Mouse (Mus musculus) right cerebral cortex, postnatal 10 days (tissue): Measurements from ENCODE around the gene Cmtm4.

Source experiments
- DNase-seq, 2 experiments: peaks; one replicate each; pipeline ENCODE4 v3.0.0; 2021; ENCODE audit warnings: low spot score in 2 of 2

Gene Cmtm4

DNA sequence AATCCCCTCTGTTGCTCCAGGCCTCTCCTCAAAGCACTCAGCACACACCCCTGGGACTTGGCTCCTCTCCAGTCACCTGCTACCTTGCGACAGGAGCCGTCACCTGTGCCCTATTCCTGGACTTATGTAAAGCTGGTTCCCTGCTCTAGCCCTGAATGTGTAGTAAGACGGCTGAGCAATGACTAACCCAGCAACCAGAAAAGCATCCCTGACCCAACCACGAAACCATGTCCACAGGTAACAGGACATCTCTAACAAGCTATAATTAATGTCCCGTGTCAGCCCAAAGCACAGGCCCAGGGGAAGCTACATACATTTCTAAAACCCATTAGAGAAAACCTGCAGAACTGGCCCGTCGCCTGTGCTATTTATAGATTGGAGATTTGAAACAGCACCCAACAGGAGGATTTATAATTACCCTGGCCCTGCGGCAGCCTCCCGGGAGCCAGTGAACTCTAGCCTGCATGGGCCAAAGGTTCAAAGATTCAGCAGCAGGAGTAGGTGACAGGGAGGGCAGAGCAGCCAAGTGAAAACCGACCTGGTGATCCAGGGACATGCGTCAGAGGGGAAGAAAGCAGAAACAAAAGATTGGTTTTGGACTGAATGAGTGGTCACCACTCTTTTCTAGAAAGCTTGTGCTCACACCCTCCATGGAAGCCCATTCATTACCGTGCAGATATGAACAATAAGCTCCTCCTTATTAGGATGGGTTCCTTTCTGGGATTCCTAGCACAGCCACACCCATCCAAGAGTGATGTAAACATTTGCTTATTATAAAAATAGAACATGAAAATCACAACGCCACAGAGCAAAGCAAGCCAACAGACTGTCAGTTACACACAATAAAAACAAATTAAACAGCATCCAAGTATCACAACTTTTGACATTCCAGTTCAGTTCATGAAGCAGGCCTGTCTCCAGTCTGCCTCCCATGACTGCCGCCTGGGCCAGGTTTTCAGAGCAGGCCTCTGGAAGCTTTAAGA, 20.5 kb downstream of the Cmtm4 start:
- no peak for DNase-seq

DNA sequence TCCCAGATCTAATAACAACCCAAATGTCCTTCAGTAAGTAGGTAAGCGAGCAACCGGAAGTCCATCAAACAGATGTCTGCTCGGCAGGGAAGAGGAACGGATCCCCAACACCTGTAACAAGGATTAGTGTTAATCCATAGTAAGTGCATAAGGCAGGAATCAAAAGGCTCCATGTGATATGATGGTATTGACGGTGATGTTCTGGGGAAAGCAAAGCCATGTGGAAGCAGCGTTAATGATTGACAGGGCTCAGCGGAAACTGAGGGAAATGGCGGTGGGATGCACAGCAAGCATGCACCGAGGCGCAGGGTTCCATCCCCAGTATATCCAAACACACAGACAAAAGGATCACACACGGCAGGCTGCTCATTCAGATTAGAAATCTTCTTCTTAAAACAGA, 21.3 kb downstream of the Cmtm4 start:
- no peak for DNase-seq

GRCm38 (mm10) chr8:104373779-104374178, 21.8 kb downstream of the Cmtm4 start:
- DNase-seq: no peak

DNA sequence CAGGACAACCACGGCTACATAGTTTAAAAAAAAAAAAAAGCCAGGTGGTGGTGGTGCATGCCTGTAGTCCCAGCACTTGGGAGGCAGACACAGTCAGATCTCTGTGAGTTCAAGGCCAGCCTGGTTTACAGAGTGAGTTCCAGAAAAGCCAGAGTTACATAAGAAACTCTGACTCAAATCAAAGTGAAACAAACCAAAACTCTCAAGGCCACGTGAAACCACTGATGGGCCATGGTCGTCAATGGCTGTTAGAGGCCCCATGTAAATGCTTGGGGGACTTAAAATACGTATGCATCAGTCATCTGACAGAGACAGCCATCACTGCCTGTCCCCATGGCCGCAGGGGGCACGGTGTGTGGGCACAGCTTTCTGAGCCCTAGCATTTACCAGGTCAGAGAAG, 24.5 kb downstream of the Cmtm4 start:
- no peak for DNase-seq

DNA sequence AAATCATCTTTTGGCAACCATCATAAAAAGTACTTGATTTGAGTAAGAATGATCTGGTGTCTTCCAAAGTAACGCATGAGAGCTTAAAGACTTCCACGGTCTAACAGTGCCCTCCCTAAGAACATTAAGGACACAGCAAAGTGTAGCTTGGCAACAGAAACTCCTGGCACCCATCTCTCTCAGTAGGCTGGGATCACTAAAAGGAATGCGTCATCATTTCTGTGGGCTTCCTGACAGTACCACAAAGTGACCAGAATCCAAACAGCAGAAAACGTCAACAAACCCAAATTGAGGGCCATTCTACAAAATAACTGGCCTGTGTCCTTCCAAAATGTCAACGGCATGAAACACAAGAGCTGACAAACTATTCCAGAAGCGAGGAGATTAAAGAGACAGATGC, 25.5 kb downstream of the Cmtm4 start:
- no peak for DNase-seq

DNA sequence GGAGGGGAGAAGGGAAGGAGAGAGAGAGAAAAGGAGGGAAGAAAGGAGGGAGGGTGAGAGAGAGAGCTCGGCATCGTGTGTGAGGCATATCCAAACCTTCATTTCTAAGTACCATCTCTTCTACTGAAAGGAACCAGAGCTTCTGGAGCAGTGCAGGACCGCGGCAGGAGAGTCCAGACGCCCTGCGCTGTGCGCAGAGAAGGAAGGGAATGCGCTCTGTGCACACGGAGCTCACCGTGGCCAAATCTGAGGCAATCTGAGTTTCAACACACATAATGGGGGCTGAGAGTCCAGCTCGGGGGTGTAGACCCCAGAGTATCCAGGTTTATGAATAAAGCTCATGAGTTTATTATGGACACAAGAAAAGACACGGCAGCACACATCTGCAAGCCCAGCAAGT, 26.0 kb downstream of the Cmtm4 start:
- no peak for DNase-seq

GRCm38 (mm10) chr8:104367398-104367797, 28.2 kb downstream of the Cmtm4 start:
- DNase-seq: no peak

- DNase-seq: no peak
Observed at GRCm38 (mm10) chr8:104365695-104366094, 29.9 kb downstream of the Cmtm4 start.

GRCm38 (mm10) chr8:104359778-104360456, 35.7 kb downstream of the Cmtm4 start:
- DNase-seq: no peak

- DNase-seq: no peak
Observed at GRCm38 (mm10) chr8:104358637-104359036, 37.0 kb downstream of the Cmtm4 start.

DNA sequence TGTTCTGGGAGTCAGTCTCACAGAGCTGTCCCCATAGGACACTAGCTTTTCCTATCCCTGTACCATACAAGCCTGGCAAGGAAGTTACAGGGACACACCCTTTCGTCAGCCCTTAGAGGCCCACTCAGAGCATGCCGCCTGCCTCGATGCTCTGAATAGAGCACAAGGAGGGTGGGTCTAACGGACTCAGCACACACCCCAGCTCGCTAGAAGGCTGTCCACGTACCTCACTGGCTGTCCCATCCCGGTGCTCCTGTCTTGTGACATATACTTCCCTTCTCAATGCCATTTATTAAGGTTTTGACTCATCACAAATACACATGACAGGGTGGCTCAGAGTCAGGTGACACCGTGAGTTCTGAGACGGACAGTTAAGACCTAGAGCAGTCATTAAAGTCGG, 41.1 kb downstream of the Cmtm4 start:
- no peak for DNase-seq

DNA sequence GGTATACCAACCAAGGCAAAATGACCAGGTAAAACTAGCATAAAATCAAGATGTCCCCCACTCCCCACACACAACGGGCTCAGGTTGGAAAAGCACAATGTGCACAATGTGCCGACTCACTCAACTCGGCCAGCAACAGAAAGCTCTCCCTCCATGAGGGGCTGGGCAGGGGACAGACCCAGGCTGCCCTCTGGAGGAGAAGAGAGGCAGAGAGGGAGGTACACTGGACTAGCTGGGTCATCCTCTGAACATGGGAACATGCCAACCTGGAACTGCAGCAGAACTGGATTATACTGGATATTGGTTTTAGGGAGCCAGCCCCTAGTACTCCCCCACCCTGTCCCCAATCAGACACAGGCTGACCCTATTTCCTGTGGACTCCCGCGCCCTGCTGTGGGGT, 42.4 kb downstream of the Cmtm4 start:
- DNase-seq: no peak

DNA sequence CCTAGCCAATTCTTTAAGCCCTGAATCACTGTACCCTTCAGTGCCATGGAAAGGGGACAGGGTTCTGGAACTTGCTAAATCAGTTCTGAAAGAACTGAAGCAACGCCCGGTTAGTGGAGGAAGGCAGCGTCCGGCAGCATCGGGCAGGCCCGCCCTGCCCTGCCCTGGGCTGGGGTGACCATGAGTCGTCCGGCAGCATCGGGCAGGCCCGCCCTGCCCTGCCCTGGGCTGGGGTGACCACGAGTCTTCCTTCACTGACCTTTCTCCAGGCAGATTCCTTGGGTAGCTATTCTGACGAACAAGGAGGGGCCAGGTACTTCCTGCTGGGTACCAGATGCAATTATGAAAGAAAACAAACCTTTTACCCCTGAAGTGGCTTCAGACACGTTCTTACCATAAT, 45.6 kb downstream of the Cmtm4 start:
- DNase-seq: no peak

DNA sequence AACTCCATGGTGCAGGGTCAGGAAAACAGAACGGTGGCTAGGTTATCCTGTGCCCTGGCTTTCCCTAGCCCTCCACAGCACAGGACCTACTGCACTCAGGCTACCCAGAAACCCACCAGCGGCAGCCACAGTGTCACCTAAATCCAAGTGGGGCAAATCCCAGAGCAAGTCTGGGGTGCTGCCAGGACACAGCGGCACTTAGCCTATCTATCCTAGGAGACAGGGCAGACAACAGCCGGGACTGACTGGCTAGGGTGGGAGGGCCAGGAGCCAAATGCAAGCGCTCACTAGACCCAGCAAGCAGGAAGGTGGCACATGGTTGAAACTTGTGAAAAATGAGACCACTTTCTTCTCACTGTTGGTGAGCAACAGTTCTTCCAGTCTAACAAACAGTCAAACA, 46.6 kb downstream of the Cmtm4 start:
- no peak for DNase-seq

- no peak for DNase-seq
Observed at GRCm38 (mm10) chr8:104346706-104347105, 48.9 kb downstream of the Cmtm4 start.

GRCm38 (mm10) chr8:104344622-104345021, 51.0 kb downstream of the Cmtm4 start:
- no peak for DNase-seq

GRCm38 (mm10) chr8:104343957-104344356, 51.6 kb downstream of the Cmtm4 start:
- peak; percentile 82 to 90 for DNase-seq

GRCm38 (mm10) chr8:104342426-104342825, 53.2 kb downstream of the Cmtm4 start:
- DNase-seq: no peak

- no peak for DNase-seq
Observed at GRCm38 (mm10) chr8:104341678-104342077, 53.9 kb downstream of the Cmtm4 start.

DNA sequence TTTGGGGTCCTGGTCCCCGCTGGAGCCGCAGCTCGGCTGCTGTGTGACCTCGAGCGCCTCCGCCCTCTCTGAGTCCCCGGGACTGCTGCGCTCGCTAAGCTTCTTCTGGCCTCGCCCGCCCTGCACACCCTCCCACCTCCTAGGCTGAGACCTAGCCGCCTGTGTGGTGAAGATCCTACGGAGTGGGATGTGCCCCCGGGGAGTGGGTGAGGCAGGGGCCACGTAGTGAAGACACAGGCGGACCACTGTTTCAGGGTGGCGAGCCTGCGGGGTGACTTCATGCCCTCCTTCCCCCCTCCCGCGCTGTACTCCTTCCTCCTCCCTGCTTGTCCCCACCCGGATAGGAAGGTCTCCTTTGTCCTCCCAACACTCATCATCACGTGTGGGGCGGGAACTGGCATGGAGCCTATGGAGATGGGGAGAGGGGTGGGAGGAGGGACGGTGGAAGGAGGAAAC, 54.5 kb downstream of the Cmtm4 start:
- peak; percentile 71 to 73 for DNase-seq

DNA sequence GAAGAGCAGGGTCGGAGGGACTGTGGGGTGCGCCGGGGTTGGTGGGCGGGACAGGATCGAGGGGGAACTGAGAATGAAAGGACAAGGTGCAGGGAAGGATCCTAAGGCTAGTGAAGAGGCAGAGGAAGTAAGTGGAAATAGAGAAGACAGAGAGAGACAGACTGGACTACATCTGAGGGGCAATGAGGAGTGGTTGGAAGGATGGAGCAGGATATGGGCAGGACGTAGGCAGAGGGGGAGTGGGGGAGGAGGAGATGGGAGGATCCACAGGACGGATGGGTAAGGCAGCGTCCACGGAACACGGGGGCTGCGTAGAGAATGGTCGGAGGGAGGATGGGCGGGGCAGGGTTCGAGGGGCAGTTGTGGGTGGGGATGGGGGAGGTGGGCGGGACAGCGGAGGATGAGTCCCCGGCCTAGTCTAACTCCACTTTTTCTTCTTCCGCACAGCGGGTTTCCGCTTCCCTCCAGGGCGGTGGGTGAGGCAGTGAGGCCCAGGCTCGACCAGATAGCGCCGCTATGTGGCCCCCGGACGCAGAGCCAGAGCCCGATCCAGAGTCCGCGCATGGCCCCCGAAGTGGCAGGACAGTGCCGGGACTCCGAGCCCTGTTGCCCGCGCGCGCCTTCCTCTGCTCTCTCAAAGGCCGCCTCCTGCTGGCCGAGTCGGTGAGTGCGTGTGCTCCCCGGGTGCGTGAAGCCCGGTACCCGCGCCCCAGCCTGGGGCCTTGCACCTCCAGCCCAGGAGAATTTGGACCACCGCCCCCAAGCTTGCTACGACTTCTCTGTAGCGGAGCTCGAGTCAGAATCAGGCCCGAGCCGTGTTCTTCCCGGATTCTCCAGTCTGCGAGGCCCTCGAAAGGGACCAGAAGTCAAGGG, 55.1 kb downstream of the Cmtm4 start:
- peak; percentile 80 to 82 for DNase-seq

DNA sequence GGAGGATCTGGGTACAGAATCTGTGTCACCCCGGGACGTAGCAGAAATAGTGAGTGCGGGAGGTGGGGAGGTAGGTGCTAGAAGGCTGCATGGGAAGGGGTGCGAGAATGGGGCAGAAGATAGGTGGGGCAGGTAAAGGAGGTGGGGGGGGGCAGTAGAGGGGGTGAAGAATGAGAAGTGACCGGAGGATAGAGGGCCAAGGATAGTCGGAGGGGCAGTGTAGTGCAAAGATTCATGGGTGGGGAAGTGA, 55.7 kb downstream of the Cmtm4 start:
- DNase-seq: no peak
